Mouse (Mus musculus): ENCODE measurements around the gene A530064D06Rik.

DNA sequence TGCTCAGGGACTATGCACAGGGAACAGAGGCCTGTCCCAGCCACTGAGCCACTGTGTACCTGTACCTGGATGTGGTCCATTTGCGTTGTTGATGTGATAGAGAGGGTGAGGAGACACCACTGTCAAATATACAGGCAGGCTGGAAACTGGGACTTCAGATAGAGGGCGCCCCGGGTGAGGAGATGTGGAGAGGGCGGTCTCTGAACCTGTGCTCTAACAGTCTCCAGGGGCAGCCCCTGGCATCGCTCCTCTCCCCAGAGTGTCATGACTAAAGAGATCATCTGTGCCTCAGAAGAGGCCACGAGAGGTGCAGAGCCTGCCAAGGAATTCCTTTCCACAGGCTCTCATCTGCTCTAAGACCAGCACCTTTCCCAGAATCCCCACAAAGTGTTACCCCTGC, 59.2 kb downstream of the A530064D06Rik start:
- no peak for TF ChIP-seq CHD2 (IDR thresholded peaks at IDR 0.05; ENCODE audit: low read depth, low read length)
- no peak for TF ChIP-seq ZNF384 (IDR thresholded peaks at IDR 0.05; ENCODE audit: low read depth, low read length)
- no peak for TF ChIP-seq ZC3H11A (IDR thresholded peaks at IDR 0.05; ENCODE audit: borderline replicate concordance, low read depth, low read length)
- no peak for TF ChIP-seq MAFK (IDR thresholded peaks at IDR 0.05; ENCODE audit: insufficient read depth, low read depth, low read length)
- TF ChIP-seq HCFC1 (IDR thresholded peaks at IDR 0.05; ENCODE audit: borderline replicate concordance, insufficient read depth, low read length), result no peak

Measured in ES-E14 (cell line).